13 mouse cellular contexts compared by ENCODE assay signal in genomic region chr4:130883820-130884533, GRCm38 (mm10). TPM values are rescaled to one million over a fixed set of nuclear protein-coding genes. Genes with fewer than 3 reads are reported as not detected.
DNase-seq lines count a peak whose midpoint lies in the region; ATAC-seq and TF ChIP-seq lines count a peak whose summit lies in the region.
"Had no signal": no experiment of that assay in that cellular context is flagged by ENCODE, and none has a peak within 500 bp of the region (broad histone marks: within the 10 kb centered on the region; RNA-seq: fewer than 3 reads in every experiment).

No protein-coding gene starts in this region.

- H3K4me3 ChIP-seq in testis, adult 2 months (ENCODE audit: control insufficient read depth, low read depth, low read length) = peak overlapping the region; percentile 61
- no peak overlapping the region for H3K4me3 ChIP-seq in hindbrain, embryonic 12.5 days

- no peaks in the 10 kb centered on the region for H3K36me3 ChIP-seq in testis, adult 2 months (ENCODE audit: control insufficient read depth, insufficient read depth, low read length)
- no peaks in the 10 kb centered on the region for H3K36me3 ChIP-seq in hindbrain, embryonic 12.5 days

- WGBS in hindbrain, embryonic 12.5 days = 49% methylated on average over 13 of the region's 13 CpGs

- no peak overlapping the region for H3K27ac ChIP-seq in testis, adult 2 months (ENCODE audit: control insufficient read depth, insufficient read depth, low read depth, low read length)
- H3K27ac ChIP-seq in hindbrain, embryonic 12.5 days = 0 out of 2 replicates have a peak overlapping the region, but pooled peaks have one; percentile 1
- H3K27ac ChIP-seq: liver, embryonic 14.5 days had no signal

- no peaks in the 10 kb centered on the region for H3K27me3 ChIP-seq in testis, adult 2 months (ENCODE audit: control insufficient read depth, insufficient read depth, low read length)
- H3K27me3 ChIP-seq in hindbrain, embryonic 12.5 days = peaks cover 28% of the 10 kb centered on the region

- 0 out of 2 replicates have a peak, but pooled peaks have one; percentile 21 for ATAC-seq in hindbrain, embryonic 12.5 days (ENCODE audit: low FRiP score)

- H3K4me2 ChIP-seq in hindbrain, embryonic 12.5 days (replicated peaks) = no peak overlapping the region

- no peak overlapping the region for H3K9ac ChIP-seq in hindbrain, embryonic 12.5 days
- H3K9ac ChIP-seq: liver, embryonic 14.5 days had no signal

- peak; percentile 64 for DNase-seq in cerebellum, adult 9-10 months
- no peak for DNase-seq in cerebellum, adult 11 months
- no peak for DNase-seq in testis, postnatal 10 days (ENCODE audit: low spot score)
- DNase-seq in layer of hippocampus, adult 18-20 months (ENCODE audit: low spot score in 2 of 2) = no peak
- no peak for DNase-seq in gastrocnemius, adult 8-10 months (ENCODE audit: low spot score in 2 of 2)
- DNase-seq in natural killer cell, adult 2 months (ENCODE audit: low spot score in 2 of 2) = no peak
- DNase-seq: adrenal gland, postnatal 10 days; heart, postnatal 14 days; kidney, postnatal 25 days; thymus, postnatal 14 days had no signal

- TF ChIP-seq POLR2A in testis, adult 2 months (IDR thresholded peaks at IDR 0.05; ENCODE audit: control insufficient read depth, low read depth, low read length) = no peak

- no peak for TF ChIP-seq CTCF in testis, adult 2 months (IDR thresholded peaks at IDR 0.05; ENCODE audit: control insufficient read depth, insufficient read depth, insufficient replicate concordance, low read depth, low read length)

- no peaks in the 10 kb centered on the region for H3K4me1 ChIP-seq in testis, adult 2 months (ENCODE audit: control insufficient read depth, insufficient read depth, low read length)
- H3K4me1 ChIP-seq in hindbrain, embryonic 12.5 days = peaks cover 33% of the 10 kb centered on the region

- H3K9me3 ChIP-seq in hindbrain, embryonic 12.5 days (replicated peaks) = no peaks in the 10 kb centered on the region

RNA-seq across cellular contexts. Expression of gene Laptm5, which starts 28.9 kb away (rescaled TPM):
- polyA plus RNA-seq in testis, adult 2 months (2012; rRNA removed) = 4.2 and 5.6 TPM in 2 replicates
- 22.7 and 23.3 TPM in 2 replicates for polyA plus RNA-seq in hindbrain, embryonic 12.5 days (2016; fragmentation: Nextera tagmentation; extraction: Ambion mirVana)
- total RNA-seq in layer of hippocampus, adult 18-20 months (2021) = 10 to 100 TPM; 39.2 to 42.9 TPM
- 1 to 10 TPM; 2.2 to 4.3 (median 2.6) TPM for total RNA-seq in gastrocnemius, adult 8-10 months (2022)

Comparison
In these comparisons a context has a peak if more than half of its experiments do, and no peak if none do; other contexts are left out.
1. RNA of gene Laptm5, which starts 28.9 kb away (total RNA-seq): 39.2 to 42.9 TPM in layer of hippocampus, adult 18-20 months; 2.2 to 4.3 TPM in gastrocnemius, adult 8-10 months; every median in the first group is over 4 times any median in the second.